Mouse (Mus musculus) CD8-positive naive resting alpha-beta T cell, adult 57 days (primary cell): Measurements from ENCODE around the gene Olfr700. TPM values are rescaled to one million over a fixed set of nuclear protein-coding genes. Genes with fewer than 3 reads are reported as not detected.

Experiments used
- total RNA-seq: library from RNA; stranded (reverse); gene quantifications from one replicate; pipeline ENCODE4 v1.2.4, GENCODE M21; 2023

Gene Olfr700
- total RNA-seq = not detected

GRCm38 (mm10) chr7:106808734-106809133 lies at the start of gene Olfr700:
Gene Olfr700, minus strand, starts transcription at chr7:106808834.

DNA sequence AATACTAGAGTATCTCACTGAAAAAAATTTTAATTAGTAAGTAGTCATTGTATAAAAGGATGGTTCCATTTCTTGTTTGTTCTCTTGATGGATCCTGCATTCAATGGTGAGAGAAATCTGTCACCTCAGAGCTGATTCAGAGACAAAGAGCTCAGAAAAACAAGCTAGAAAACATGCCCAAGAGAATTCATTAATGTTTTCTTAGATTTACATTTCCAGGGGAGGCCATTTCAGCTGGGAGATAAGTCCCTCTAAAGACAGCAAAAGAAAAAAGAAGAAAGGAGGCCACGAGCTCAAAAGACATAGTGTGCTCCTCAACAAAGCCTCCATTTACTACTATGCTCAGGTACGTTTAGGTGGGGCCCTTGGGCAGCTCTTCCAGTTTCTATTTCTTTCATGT lies 34.4 kb upstream of the Olfr700 start, which contains the start of gene Olfr703:
Gene Olfr703, plus strand, starts transcription at position 301 of the 400 bp plus-strand sequence.

GRCm38 (mm10) chr7:106833793-106834192 lies 25.2 kb upstream of the Olfr700 start, which contains the start of gene Olfr702:
Gene Olfr702, minus strand, starts transcription at chr7:106833893.

GRCm38 (mm10) chr7:106813829-106814228 lies 5.2 kb upstream of the Olfr700 start, which contains the start of gene Olfr701:
Gene Olfr701, plus strand, starts transcription at chr7:106814129.

GRCm38 (mm10) chr7:106793098-106793497 lies 15.5 kb downstream of the Olfr700 start, which contains the start of gene Olfr699:
Gene Olfr699, minus strand, starts transcription at chr7:106793198.

Other genes with a start within 250 kb of the Olfr700 start
- not detected for gene Olfr693, start 128.2 kb downstream of the Olfr700 start, total RNA-seq
- gene Olfr694, start 117.0 kb downstream of the Olfr700 start, total RNA-seq = not detected
- gene Olfr695, start 92.4 kb downstream of the Olfr700 start, total RNA-seq = not detected
- gene Olfr697, start 66.4 kb downstream of the Olfr700 start, total RNA-seq = not detected
- not detected for gene Olfr698, start 53.4 kb downstream of the Olfr700 start, total RNA-seq
- gene Olfr699, start 15.6 kb downstream of the Olfr700 start, total RNA-seq = not detected
- not detected for gene Olfr701, start 5.3 kb upstream of the Olfr700 start, total RNA-seq
- not detected for gene Olfr702, start 25.1 kb upstream of the Olfr700 start, total RNA-seq
- not detected for gene Olfr703, start 34.5 kb upstream of the Olfr700 start, total RNA-seq
- gene Olfr704, start 54.4 kb upstream of the Olfr700 start, total RNA-seq = not detected
- not detected for gene Olfr705, start 68.1 kb upstream of the Olfr700 start, total RNA-seq
- not detected for gene Olfr706, start 79.3 kb upstream of the Olfr700 start, total RNA-seq
- not detected for gene Olfr707, start 92.4 kb upstream of the Olfr700 start, total RNA-seq
- gene Olfr1532-ps1, start 99.2 kb upstream of the Olfr700 start, total RNA-seq = not detected
- 0.12 TPM for gene Olfr709-ps1, start 123.4 kb upstream of the Olfr700 start, total RNA-seq
- gene Olfr710, start 139.5 kb upstream of the Olfr700 start, total RNA-seq = not detected
- not detected for gene Olfr6, start 155.1 kb upstream of the Olfr700 start, total RNA-seq
- gene Olfr711, start 166.6 kb upstream of the Olfr700 start, total RNA-seq = not detected
- gene Olfr2, start 197.2 kb upstream of the Olfr700 start, total RNA-seq = not detected
- not detected for gene Olfr713, start 222.3 kb upstream of the Olfr700 start, total RNA-seq